7 mouse cellular contexts compared by ENCODE assay signal in genomic region chr3:122620285-122620931, GRCm38 (mm10). TPM values are rescaled to one million over a fixed set of nuclear protein-coding genes. Genes with fewer than 3 reads are reported as not detected.
DNase-seq lines count a peak whose midpoint lies in the region; ATAC-seq lines count a peak whose summit lies in the region.

No protein-coding gene starts in this region.

- peak overlapping the region; percentile 70; the same call in 1 of the 2 replicates for H3K27ac ChIP-seq in brown adipose tissue, adult 24 weeks (replicated peaks; ENCODE audit: low read depth, low read length)
- peak overlapping the region; percentile 96 for H3K27ac ChIP-seq in intestine, embryonic 14.5 days (ENCODE audit: low read depth)

- peak; percentile 55 for ATAC-seq in intestine, embryonic 14.5 days (replicated peaks; ENCODE audit: low FRiP score, low TSS enrichment, low read depth)

- H3K9me3 ChIP-seq in intestine, embryonic 14.5 days (ENCODE audit: control insufficient read depth, low read length), result no peaks in the 10 kb centered on the region
- no peaks in the 10 kb centered on the region for H3K9me3 ChIP-seq in megakaryocyte, embryonic 14.5 days

- H3K4me3 ChIP-seq in brown adipose tissue, adult 24 weeks (ENCODE audit: insufficient read depth, low read depth, low read length), result peak overlapping the region; percentile 86
- peak overlapping the region; percentile 87 for H3K4me3 ChIP-seq in intestine, embryonic 14.5 days (ENCODE audit: low read depth, low read length)
- H3K4me3 ChIP-seq in megakaryocyte, embryonic 14.5 days (replicated peaks), result peak overlapping the region; percentile 96

- H3K36me3 ChIP-seq in intestine, embryonic 14.5 days (ENCODE audit: control insufficient read depth, insufficient read depth, low read length), result no peaks in the 10 kb centered on the region
- H3K36me3 ChIP-seq in megakaryocyte, embryonic 14.5 days (replicated peaks; ENCODE audit: low read length), result no peaks in the 10 kb centered on the region

- H3K9ac ChIP-seq in intestine, embryonic 14.5 days (ENCODE audit: low read length), result peak overlapping the region; percentile 98

- no peaks in the 10 kb centered on the region for H3K27me3 ChIP-seq in intestine, embryonic 14.5 days (replicated peaks; ENCODE audit: control insufficient read depth, insufficient read depth, low read length)
- peaks cover 24% of the 10 kb centered on the region for H3K27me3 ChIP-seq in megakaryocyte, embryonic 14.5 days (replicated peaks)

- 0 out of 2 replicates have a peak, but pooled peaks cover 5% of the 10 kb centered on the region for H3K4me1 ChIP-seq in brown adipose tissue, adult 24 weeks (ENCODE audit: control insufficient read depth, insufficient read depth, insufficient read length, low read length)
- peaks cover 24% of the 10 kb centered on the region for H3K4me1 ChIP-seq in intestine, embryonic 14.5 days (replicated peaks; ENCODE audit: control insufficient read depth, insufficient read depth, low read length)
- peaks cover 34% of the 10 kb centered on the region for H3K4me1 ChIP-seq in megakaryocyte, embryonic 14.5 days

- 1% methylated on average over 21 of the region's 21 CpGs for WGBS in intestine, embryonic 14.5 days

- peak overlapping the region; percentile 87 for H3K4me2 ChIP-seq in intestine, embryonic 14.5 days (ENCODE audit: low read length)

- peak; percentile 59 for DNase-seq in Muller cell, postnatal 12 days (ENCODE audit: inconsistent ontology term)
- peak; percentile 17 to 28 for DNase-seq in frontal cortex, postnatal 25 days (ENCODE audit: low spot score in 2 of 2)
- peak; percentile 82 for DNase-seq in intestine, embryonic 14.5 days (ENCODE audit: low spot score)
- peak; percentile 38 to 54 for DNase-seq in left cerebral cortex, adult 8-10 months (ENCODE audit: low spot score in 2 of 2)
- peak; percentile 49 for DNase-seq in right cerebral cortex, postnatal 4 days

RNA-seq across cellular contexts. Expression of gene Fnbp1l, which starts 0.9 kb away (rescaled TPM):
- 9.3 and 10.3 TPM in 2 replicates for polyA plus RNA-seq in brown adipose tissue, adult 24 weeks (2012; ENCODE audit: insufficient read depth, insufficient read length, missing spikeins)
- 52.9 and 53.3 TPM in 2 replicates for polyA plus RNA-seq in intestine, embryonic 14.5 days (2014; fragmentation: Nextera tagmentation; extraction: Ambion mirVana)
- 10 to 100 TPM; 85.1 to 97.5 (median 86.9) TPM for total RNA-seq in left cerebral cortex, adult 8-10 months (2022)
- polyA plus RNA-seq in megakaryocyte, embryonic 14.5 days (2012; ENCODE audit: insufficient read depth, low replicate concordance), result 0.22 TPM in 1 of 2 replicates, not detected in the other

Comparison
In these comparisons a context has a peak if more than half of its experiments do, and no peak if none do; other contexts are left out.
1. Peak in every context shown above with its lines: DNase-seq, ATAC-seq, H3K4me3 ChIP-seq and H3K27ac ChIP-seq.
2. DNase-seq: peak in every context shown above with its lines; median percentile 82 in intestine, embryonic 14.5 days; 59 in Muller cell, postnatal 12 days; 49 in right cerebral cortex, postnatal 4 days; 46 in left cerebral cortex, adult 8-10 months; 22 in frontal cortex, postnatal 25 days.